Mouse (Mus musculus) spleen, adult 2 months (tissue): ENCODE measurements around the gene Ndufs6.

Source experiments
- CTCF ChIP-seq: fragments of 200-500 bp; IDR thresholded peaks from 2 replicates; pipeline ENCODE4 v1.5.1; 2011; ENCODE audit warnings: mild to moderate bottlenecking, inconsistent platforms; ENCODE audit not compliant: insufficient read depth, insufficient read length, insufficient replicate concordance; ENCODE audit errors: extremely low read depth
- POLR2A ChIP-seq: fragments of 200-500 bp; IDR thresholded peaks from 2 replicates; pipeline ENCODE4 v1.6.1; 2011; ENCODE audit warnings: low read depth, low read length, inconsistent platforms

GRCm38 (mm10) chr13:73277361-73277760 is 51.0 kb downstream of the Ndufs6 start:
- TF ChIP-seq CTCF (no peak), POLR2A (no peak)
